Mouse (Mus musculus): ENCODE results near the gene Rnf145. TPM values are rescaled to one million over a fixed set of nuclear protein-coding genes. Genes with fewer than 3 reads are reported as not detected.

The Rnf145 gene
- polyA plus RNA-seq (2015; fragmentation: Nextera tagmentation; extraction: Ambion mirVana), result 61.5 and 69.8 TPM in 2 replicates

- Histone ChIP-seq H3K27me3 (no peaks in the 10 kb centered on the region), H3K27ac (peak within 1 kb of the TSS; percentile 92), H3K4me1 (peaks cover 11% of the 10 kb centered on the region), H3K4me2 (peak within 1 kb of the TSS; percentile 92), H3K4me3 (peak within 1 kb of the TSS; percentile 99), H3K9me3 (no peaks in the 10 kb centered on the region), H3K36me3 (no peaks in the 10 kb centered on the region), H3K9ac (peak within 1 kb of the TSS; percentile 91)
- peak; percentile 81 for ATAC-seq (ENCODE audit: insufficient number of reproducible peaks, low FRiP score, low TSS enrichment, low read depth)
- WGBS, result under 1% methylated on average over 68 of the region's 70 CpGs
Measured at GRCm38 (mm10) chr11:44518281-44519095, at the start of gene Rnf145. TSS of gene Rnf145 (plus strand) at chr11:44518964.

- H3K4me1 ChIP-seq, result peaks cover 17% of the 10 kb centered on the region
- peak overlapping the region; percentile 93 for H3K27ac ChIP-seq
- H3K4me3 ChIP-seq, result peak overlapping the region; percentile 95
- peak overlapping the region; percentile 84 for H3K4me2 ChIP-seq
- ATAC-seq (ENCODE audit: insufficient number of reproducible peaks, low FRiP score, low TSS enrichment, low read depth), result peak; percentile 62
- under 1% methylated on average over 59 of the region's 59 CpGs for WGBS
- no peaks in the 10 kb centered on the region for H3K27me3 ChIP-seq
- H3K36me3 ChIP-seq, result 0 out of 2 replicates have a peak, but pooled peaks cover 3% of the 10 kb centered on the region
- no peaks in the 10 kb centered on the region for H3K9me3 ChIP-seq
- H3K9ac ChIP-seq, result peak overlapping the region; percentile 89
Measured at GRCm38 (mm10) chr11:44469646-44470431, 48.9 kb upstream of the Rnf145 start.

- Histone ChIP-seq H3K27me3 (no peaks in the 10 kb centered on the region), H3K27ac (peak within 1 kb of the TSS; percentile 93), H3K9ac (peak within 1 kb of the TSS; percentile 89), H3K4me2 (peak within 1 kb of the TSS; percentile 84), H3K9me3 (no peaks in the 10 kb centered on the region), H3K4me3 (peak within 1 kb of the TSS; percentile 95), H3K4me1 (peaks cover 17% of the 10 kb centered on the region), H3K36me3 (no peaks in the 10 kb centered on the region)
- under 1% methylated on average over 54 of the region's 54 CpGs for WGBS
- ATAC-seq (ENCODE audit: insufficient number of reproducible peaks, low FRiP score, low TSS enrichment, low read depth), result peak; percentile 88
Measured at GRCm38 (mm10) chr11:44470432-44471336, 48.1 kb upstream of the Rnf145 start, which contains the start of gene Ublcp1. TSS of gene Ublcp1 (minus strand) at chr11:44470498.

- H3K27me3 ChIP-seq, result no peaks in the 10 kb centered on the region
- H3K4me3 ChIP-seq, result peak overlapping the region; percentile 95
- peaks cover 17% of the 10 kb centered on the region for H3K4me1 ChIP-seq
- no peak for ATAC-seq (ENCODE audit: insufficient number of reproducible peaks, low FRiP score, low TSS enrichment, low read depth)
- no peaks in the 10 kb centered on the region for H3K36me3 ChIP-seq
- WGBS, result 22% methylated on average over 4 of the region's 4 CpGs
- peak overlapping the region; percentile 84 for H3K4me2 ChIP-seq
- no peaks in the 10 kb centered on the region for H3K9me3 ChIP-seq
- H3K9ac ChIP-seq, result peak overlapping the region; percentile 89
- peak overlapping the region; percentile 93 for H3K27ac ChIP-seq
Measured at GRCm38 (mm10) chr11:44471337-44471995, 47.3 kb upstream of the Rnf145 start.

GRCm38 (mm10) chr11:44475467-44475866, 43.3 kb upstream of the Rnf145 start:
- no peak for ATAC-seq (ENCODE audit: insufficient number of reproducible peaks, low FRiP score, low TSS enrichment, low read depth)
- 70% methylated on average over 3 of the region's 3 CpGs for WGBS

GRCm38 (mm10) chr11:44476445-44476844, 42.3 kb upstream of the Rnf145 start:
- WGBS, result 75% methylated on average over 2 of the region's 2 CpGs

More at GRCm38 (mm10) chr11:44475467-44475866, 43.3 kb upstream of the Rnf145 start:
- H3K27ac ChIP-seq, result no peak overlapping the region
- H3K27me3 ChIP-seq, result no peaks in the 10 kb centered on the region
- H3K9ac ChIP-seq, result no peak overlapping the region
- no peaks in the 10 kb centered on the region for H3K9me3 ChIP-seq
- no peak overlapping the region for H3K4me3 ChIP-seq
- H3K36me3 ChIP-seq, result no peaks in the 10 kb centered on the region
- H3K4me1 ChIP-seq, result peaks cover 6% of the 10 kb centered on the region; the same call in 1 of the 2 replicates
- no peak overlapping the region for H3K4me2 ChIP-seq

GRCm38 (mm10) chr11:44478382-44478781, 40.4 kb upstream of the Rnf145 start:
- H3K27me3 ChIP-seq, result no peaks in the 10 kb centered on the region
- no peak overlapping the region for H3K4me3 ChIP-seq
- H3K4me1 ChIP-seq, result no peaks in the 10 kb centered on the region
- WGBS, result 73% methylated on average over 4 of the region's 4 CpGs
- no peak overlapping the region for H3K27ac ChIP-seq
- no peaks in the 10 kb centered on the region for H3K36me3 ChIP-seq
- ATAC-seq (ENCODE audit: insufficient number of reproducible peaks, low FRiP score, low TSS enrichment, low read depth), result no peak
- no peaks in the 10 kb centered on the region for H3K9me3 ChIP-seq
- H3K9ac ChIP-seq, result no peak overlapping the region
- H3K4me2 ChIP-seq, result no peak overlapping the region

More at GRCm38 (mm10) chr11:44476445-44476844, 42.3 kb upstream of the Rnf145 start:
- Histone ChIP-seq H3K36me3 (no peaks in the 10 kb centered on the region), H3K4me2 (no peak overlapping the region), H3K27me3 (no peaks in the 10 kb centered on the region), H3K4me1 (peaks cover 3% of the 10 kb centered on the region; the same call in 1 of the 2 replicates), H3K27ac (no peak overlapping the region), H3K9ac (no peak overlapping the region), H3K4me3 (no peak overlapping the region), H3K9me3 (no peaks in the 10 kb centered on the region)
- no peak for ATAC-seq (ENCODE audit: insufficient number of reproducible peaks, low FRiP score, low TSS enrichment, low read depth)

GRCm38 (mm10) chr11:44480246-44480645, 38.5 kb upstream of the Rnf145 start:
- no peaks in the 10 kb centered on the region for H3K36me3 ChIP-seq
- no peak overlapping the region for H3K4me3 ChIP-seq
- H3K4me2 ChIP-seq, result no peak overlapping the region
- H3K27me3 ChIP-seq, result no peaks in the 10 kb centered on the region
- 93% methylated on average over 6 of the region's 6 CpGs for WGBS
- no peak overlapping the region for H3K9ac ChIP-seq
- H3K4me1 ChIP-seq, result no peaks in the 10 kb centered on the region
- H3K9me3 ChIP-seq, result no peaks in the 10 kb centered on the region
- no peak overlapping the region for H3K27ac ChIP-seq
- ATAC-seq (ENCODE audit: insufficient number of reproducible peaks, low FRiP score, low TSS enrichment, low read depth), result no peak

- 91% methylated on average over 7 of the region's 7 CpGs for WGBS
- H3K4me2 ChIP-seq, result no peak overlapping the region
- ATAC-seq (ENCODE audit: insufficient number of reproducible peaks, low FRiP score, low TSS enrichment, low read depth), result no peak
Measured at GRCm38 (mm10) chr11:44485089-44485736, 33.6 kb upstream of the Rnf145 start.

GRCm38 (mm10) chr11:44489117-44489516, 29.6 kb upstream of the Rnf145 start:
- Histone ChIP-seq H3K27ac (no peak overlapping the region), H3K27me3 (no peaks in the 10 kb centered on the region), H3K9ac (no peak overlapping the region), H3K9me3 (no peaks in the 10 kb centered on the region), H3K4me3 (no peak overlapping the region), H3K4me1 (no peaks in the 10 kb centered on the region), H3K4me2 (no peak overlapping the region), H3K36me3 (no peaks in the 10 kb centered on the region)
- WGBS, result 78% methylated on average over 1 of the region's 1 CpGs
- no peak for ATAC-seq (ENCODE audit: insufficient number of reproducible peaks, low FRiP score, low TSS enrichment, low read depth)

More at GRCm38 (mm10) chr11:44485089-44485736, 33.6 kb upstream of the Rnf145 start:
- H3K27ac ChIP-seq, result no peak overlapping the region
- H3K36me3 ChIP-seq, result no peaks in the 10 kb centered on the region
- H3K4me1 ChIP-seq, result no peaks in the 10 kb centered on the region
- no peaks in the 10 kb centered on the region for H3K9me3 ChIP-seq
- no peaks in the 10 kb centered on the region for H3K27me3 ChIP-seq
- H3K9ac ChIP-seq, result no peak overlapping the region
- no peak overlapping the region for H3K4me3 ChIP-seq

Data from limb, embryonic 15.5 days (tissue).